Mouse (Mus musculus) C2C12 (cell line): ENCODE measurements around the gene 4930426L09Rik.

Experiments used
- CEBPB ChIP-seq: IDR thresholded peaks from one replicate; pipeline ENCODE4 v1.6.1; 2011; ENCODE audit warnings: low read depth, mild to moderate bottlenecking, control low read depth, moderate library complexity
- CTCF ChIP-seq: IDR thresholded peaks from one replicate; pipeline ENCODE4 v1.5.1; 2011; ENCODE audit not compliant: control insufficient read depth, insufficient read depth, insufficient read length
- FOSL1 ChIP-seq: IDR thresholded peaks from one replicate; pipeline ENCODE4 v1.8.0; 2011; ENCODE audit warnings: mild to moderate bottlenecking, low read length; ENCODE audit not compliant: poor library complexity, insufficient read depth, severe bottlenecking
- MAX ChIP-seq: IDR thresholded peaks from one replicate; pipeline ENCODE4 v1.6.1; 2011; ENCODE audit warnings: mild to moderate bottlenecking, control low read depth
- MYOD1 ChIP-seq: IDR thresholded peaks from one replicate; pipeline ENCODE4 v1.6.1; 2011; ENCODE audit warnings: low read depth; ENCODE audit not compliant: control insufficient read depth, insufficient read length
- USF1 ChIP-seq: IDR thresholded peaks from one replicate; pipeline ENCODE4 v1.6.1; 2011; ENCODE audit warnings: low read depth, mild to moderate bottlenecking, control low read depth, moderate library complexity

DNA sequence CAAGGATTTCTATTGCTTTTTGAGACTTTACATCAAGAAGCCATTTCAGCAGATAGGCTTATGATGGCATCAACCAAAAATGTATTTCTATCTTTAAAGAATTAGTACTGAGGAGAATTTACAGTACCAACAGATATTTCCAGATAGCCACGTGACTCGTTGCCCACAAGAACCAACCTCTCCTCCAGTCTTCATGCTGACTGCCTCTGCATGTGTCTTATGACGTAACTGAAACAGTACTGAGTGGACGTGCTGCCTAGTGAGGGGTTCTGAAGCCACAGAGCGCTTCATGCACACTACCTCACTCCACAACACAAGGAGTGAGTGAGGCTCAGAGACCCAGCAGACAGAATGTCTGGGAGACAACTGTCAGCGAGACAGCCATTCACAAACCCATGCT, 39.1 kb upstream of the 4930426L09Rik start:
- TF ChIP-seq CTCF, result no peak
- no peak for TF ChIP-seq MAX
- no peak for TF ChIP-seq MYOD1
- TF ChIP-seq FOSL1, result no peak
- TF ChIP-seq USF1, result peak; percentile 73
- no peak for TF ChIP-seq CEBPB
